Mouse (Mus musculus): Measurements from ENCODE around the gene Antxr2. TPM values are rescaled to one million over a fixed set of nuclear protein-coding genes. Genes with fewer than 3 reads are reported as not detected.

Antxr2 gene
- polyA plus RNA-seq, 1 experiment: 23.1 TPM

GRCm38 (mm10) chr5:97835418-97835817 lies 195.4 kb downstream of the Antxr2 start:
- H3ac ChIP-seq (ENCODE audit: control insufficient read depth, insufficient read length): no peak overlapping the region
- no peaks in the 10 kb centered on the region for H3K36me3 ChIP-seq (ENCODE audit: control insufficient read depth, insufficient read depth)
- no peak overlapping the region for H3K4me2 ChIP-seq (ENCODE audit: low read depth)
- no peak for TF ChIP-seq TCF12 (IDR thresholded peaks at IDR 0.05; ENCODE audit: insufficient read depth, poor library complexity, severe bottlenecking)
- TF ChIP-seq CEBPB (IDR thresholded peaks at IDR 0.05; ENCODE audit: insufficient read depth, poor library complexity, severe bottlenecking): no peak
- TF ChIP-seq USF1 (IDR thresholded peaks at IDR 0.05; ENCODE audit: low read depth): no peak
- no peak for TF ChIP-seq SRF (IDR thresholded peaks at IDR 0.05; ENCODE audit: control insufficient read depth, insufficient read length, low read depth)
- TF ChIP-seq MAX (IDR thresholded peaks at IDR 0.05; ENCODE audit: low read depth): no peak
- TF ChIP-seq E2F4 (IDR thresholded peaks at IDR 0.05; ENCODE audit: insufficient read depth): no peak
- TF ChIP-seq POLR2A (IDR thresholded peaks at IDR 0.05; ENCODE audit: insufficient read length, low read depth): no peak
- TF ChIP-seq MYOD1 (IDR thresholded peaks at IDR 0.05; ENCODE audit: control insufficient read depth in 1 of 3, insufficient read length in 2 of 3, low read depth in 2 of 3): no peak
- no peaks in the 10 kb centered on the region for H3K27me3 ChIP-seq (ENCODE audit: control insufficient read depth, insufficient read depth, insufficient read length)
- no peaks in the 10 kb centered on the region for H3K79me2 ChIP-seq (ENCODE audit: control insufficient read depth, insufficient read depth)
- H3K4me3 ChIP-seq: no peak overlapping the region

GRCm38 (mm10) chr5:97834770-97835169 lies 196.1 kb downstream of the Antxr2 start:
- H3K4me2 ChIP-seq (ENCODE audit: low read depth): peak overlapping the region; percentile 16
- no peak overlapping the region for H3ac ChIP-seq (ENCODE audit: control insufficient read depth, insufficient read length)
- H3K79me2 ChIP-seq (ENCODE audit: control insufficient read depth, insufficient read depth): no peaks in the 10 kb centered on the region
- TF ChIP-seq TCF3 (IDR thresholded peaks at IDR 0.05; ENCODE audit: insufficient read length, low read depth): no peak
- TF ChIP-seq MAX (IDR thresholded peaks at IDR 0.05; ENCODE audit: low read depth): peak; percentile 60
- TF ChIP-seq MYOD1 (IDR thresholded peaks at IDR 0.05; ENCODE audit: control insufficient read depth in 1 of 3, insufficient read length in 2 of 3, low read depth in 2 of 3): peak in 2 of 3 experiments; percentile 81 to 83
- no peak for TF ChIP-seq POLR2AphosphoS2 (IDR thresholded peaks at IDR 0.05; ENCODE audit: insufficient read length, low read depth)
- TF ChIP-seq USF1 (IDR thresholded peaks at IDR 0.05; ENCODE audit: low read depth): no peak
- TF ChIP-seq MYOG (IDR thresholded peaks at IDR 0.05; ENCODE audit: control insufficient read depth in 1 of 3, insufficient read depth in 1 of 3, insufficient read length in 2 of 3, low read depth in 2 of 3): peak; percentile 7 to 82 (median 57)
- TF ChIP-seq CEBPB (IDR thresholded peaks at IDR 0.05; ENCODE audit: insufficient read depth, poor library complexity, severe bottlenecking): peak; percentile 100
- no peak for TF ChIP-seq E2F4 (IDR thresholded peaks at IDR 0.05; ENCODE audit: insufficient read depth)
- TF ChIP-seq TCF12 (IDR thresholded peaks at IDR 0.05; ENCODE audit: insufficient read depth, poor library complexity, severe bottlenecking): peak; percentile 42
- no peak for TF ChIP-seq SRF (IDR thresholded peaks at IDR 0.05; ENCODE audit: control insufficient read depth, insufficient read length, low read depth)
- H3K36me3 ChIP-seq (ENCODE audit: control insufficient read depth, insufficient read depth): no peaks in the 10 kb centered on the region
- H3K27me3 ChIP-seq (ENCODE audit: control insufficient read depth, insufficient read depth, insufficient read length): no peaks in the 10 kb centered on the region
- no peak overlapping the region for H3K4me3 ChIP-seq

Other genes with a start within 250 kb of the Antxr2 start
- gene Prdm8, start 136.2 kb upstream of the Antxr2 start, polyA plus RNA-seq (2012; fragmentation: generic; extraction: Trizol): 1.5 TPM
- gene Fgf5, start 223.1 kb upstream of the Antxr2 start, polyA plus RNA-seq (2012; fragmentation: generic; extraction: Trizol): 0.40 TPM